Mouse (Mus musculus) regulatory T cell (primary cell): ENCODE results near the gene Ctdsp1.

ENCODE experiments used
- in situ Hi-C: fragments of 300-600 bp; cut with MboI, MseI; formaldehyde crosslinking; loops from one replicate; pipeline ENCODE4 v1.15.1; 2025; ENCODE audit warnings: high pct_unique_total_duplicates

The Ctdsp1 gene

GRCm38 (mm10) chr1:74390924-74391748, at the start of gene Ctdsp1:
Ctdsp1 (plus strand) TSS chr1:74391509.
- in situ Hi-C loops, result loop anchor here (25.0 kb wide), 2 partner anchors 454 to 746 kb away; partner anchors contain the start of genes Cnppd1, Nhej1, Retreg2 and Slc23a3

DNA sequence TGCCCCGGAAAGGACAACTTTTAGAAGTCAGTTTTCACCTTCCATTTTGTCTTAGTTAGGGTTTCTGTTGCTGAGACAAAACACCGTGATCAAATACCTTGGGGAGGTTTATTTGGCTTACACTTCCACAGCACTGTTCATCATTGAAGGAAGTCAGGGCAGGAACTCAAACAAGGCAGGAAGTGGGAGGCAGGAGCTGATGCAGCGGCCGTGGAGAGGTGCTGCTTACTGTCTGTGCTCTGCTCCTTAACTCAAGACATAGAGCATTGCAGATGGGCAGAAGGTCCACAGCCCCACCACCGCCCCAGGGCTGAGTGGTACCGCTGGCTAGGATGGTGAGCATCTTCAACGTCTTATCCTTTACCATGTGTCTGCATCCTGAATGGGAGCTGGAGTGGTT, 49.4 kb upstream of the Ctdsp1 start:
- in situ Hi-C loops, result no loop called here

GRCm38 (mm10) chr1:74342308-74342707, 49.0 kb upstream of the Ctdsp1 start:
- in situ Hi-C loops, result no loop called here

- in situ Hi-C loops, result no loop called here
Measured at GRCm38 (mm10) chr1:74343161-74343560, 48.1 kb upstream of the Ctdsp1 start.

DNA sequence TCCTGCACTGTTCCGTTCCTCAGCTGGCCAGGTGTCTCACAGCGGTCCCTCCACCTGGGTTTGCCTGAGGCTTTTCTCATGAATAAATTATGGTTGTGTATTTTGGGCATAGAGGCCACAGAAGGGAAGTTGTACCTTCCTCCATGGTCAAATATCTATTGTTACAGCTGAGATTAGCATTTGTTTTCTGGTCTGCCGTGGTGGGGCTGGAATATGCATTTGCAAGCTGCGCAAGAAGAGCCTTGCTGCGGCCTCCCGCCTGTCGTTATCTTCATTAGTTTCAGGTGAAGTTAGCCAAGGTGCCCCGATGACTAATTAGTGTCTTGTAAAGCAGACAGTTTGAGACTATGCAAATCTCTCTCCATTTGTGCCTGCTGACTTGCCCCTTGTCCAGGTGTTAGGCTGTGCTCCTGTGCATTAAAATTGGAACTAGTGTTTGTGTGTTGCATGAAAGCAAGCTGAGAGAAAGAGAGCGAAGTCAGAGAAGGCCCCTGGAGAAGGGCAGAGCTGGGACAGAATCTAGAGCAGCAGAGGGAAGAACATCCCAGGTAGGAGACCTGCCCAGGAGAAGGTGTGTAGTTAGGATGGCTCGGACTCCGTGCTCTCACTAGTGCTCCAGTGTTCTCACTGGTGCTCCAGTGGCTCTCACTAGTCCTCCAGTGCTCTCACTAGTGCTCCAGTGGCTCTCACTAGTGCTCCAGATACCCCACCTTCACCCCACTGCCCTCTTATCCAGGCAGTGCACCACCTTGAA, 47.0 kb upstream of the Ctdsp1 start:
- in situ Hi-C loops, result no loop called here

DNA sequence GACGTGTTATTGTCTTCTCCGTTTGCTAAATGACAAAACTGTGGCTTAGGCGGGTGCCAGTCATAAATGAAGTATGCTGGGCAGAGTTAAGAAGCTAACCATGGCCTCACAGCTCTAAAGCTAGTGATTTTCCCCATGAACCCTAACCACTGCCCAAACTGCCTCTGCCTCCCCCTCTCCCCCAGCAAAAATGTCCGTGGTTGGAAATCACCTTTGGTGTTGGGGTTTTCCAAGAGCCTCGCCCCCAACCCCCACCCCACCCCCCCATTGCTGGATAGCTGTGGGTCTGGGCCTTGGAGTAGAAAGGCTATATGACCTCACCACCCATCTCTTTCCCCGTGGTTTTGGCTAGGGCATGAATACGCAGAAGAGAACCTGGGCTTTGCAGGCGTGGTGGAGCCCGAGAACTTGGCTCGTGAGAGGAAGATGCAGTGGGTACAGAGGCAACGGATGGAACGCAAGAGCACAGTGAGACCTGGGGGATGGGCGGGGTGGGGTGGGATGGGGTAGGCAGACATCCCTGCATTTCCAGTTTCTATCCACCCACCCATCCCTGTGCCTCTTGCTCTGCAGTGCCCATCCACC, 40.0 kb upstream of the Ctdsp1 start:
- in situ Hi-C loops, result no loop called here

DNA sequence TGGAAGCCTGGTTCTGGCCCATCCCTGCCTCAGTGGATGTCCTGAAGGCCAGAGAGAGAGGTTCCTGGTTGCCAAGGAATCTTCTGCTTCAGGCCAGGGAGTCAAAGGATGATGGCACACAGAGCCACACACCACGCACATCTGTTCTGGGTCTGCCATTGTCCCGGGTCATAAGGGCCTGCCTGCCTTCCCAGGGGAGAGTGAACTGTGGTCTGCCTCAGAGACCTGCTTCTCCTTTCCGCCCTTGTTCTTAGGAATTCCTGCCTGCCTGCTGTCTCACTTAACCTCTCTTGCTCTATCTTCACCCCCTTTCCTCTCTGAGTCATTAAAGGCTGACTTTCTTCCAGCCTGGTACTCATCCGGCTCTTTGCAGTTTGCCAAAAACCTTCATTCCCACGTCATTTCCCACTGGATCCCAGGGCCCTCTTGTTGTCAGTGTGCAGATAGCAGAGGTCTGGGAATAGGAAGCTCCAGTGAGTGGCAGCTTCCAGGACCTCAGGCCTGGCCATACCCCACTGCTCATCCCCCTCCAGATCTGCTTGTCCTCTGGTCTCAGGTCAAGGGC, 38.7 kb upstream of the Ctdsp1 start:
- in situ Hi-C loops, result no loop called here

DNA sequence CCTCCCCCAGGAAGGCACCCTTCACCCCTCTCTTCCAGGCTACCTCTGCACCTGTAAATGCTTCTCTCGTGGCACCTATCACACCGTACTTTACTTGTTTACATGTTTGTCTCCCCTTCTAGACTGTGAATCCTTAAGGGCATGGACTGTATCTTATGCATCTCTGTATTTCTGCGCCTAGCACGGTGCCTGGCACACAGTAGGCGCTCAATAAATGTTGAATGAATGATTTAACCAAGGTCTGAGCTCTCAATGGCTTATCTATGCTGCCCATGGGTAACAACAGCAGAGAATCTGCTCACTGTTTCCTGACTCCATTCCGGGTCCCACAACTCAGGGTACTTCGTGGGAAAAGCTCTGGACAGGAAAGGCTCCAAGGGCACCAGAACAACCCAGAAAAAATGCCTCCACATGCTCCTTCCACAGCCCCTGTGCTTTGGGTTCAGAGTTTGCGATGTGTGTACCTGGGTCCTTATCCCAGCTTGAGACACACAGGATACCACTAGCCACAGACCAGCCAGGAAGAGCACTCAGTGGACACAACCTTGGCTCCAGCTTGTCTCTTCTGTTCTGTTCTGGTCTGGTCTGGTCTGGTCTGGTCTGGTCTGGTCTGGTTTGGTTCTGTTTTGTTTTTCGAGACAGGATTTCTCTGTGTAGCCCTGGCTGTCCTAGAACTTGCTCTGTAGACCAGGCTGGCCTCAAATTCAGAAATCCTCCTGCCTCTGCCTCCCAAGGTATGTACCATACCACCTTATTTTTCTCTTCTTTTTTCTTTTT, 37.7 kb upstream of the Ctdsp1 start:
- in situ Hi-C loops, result no loop called here

DNA sequence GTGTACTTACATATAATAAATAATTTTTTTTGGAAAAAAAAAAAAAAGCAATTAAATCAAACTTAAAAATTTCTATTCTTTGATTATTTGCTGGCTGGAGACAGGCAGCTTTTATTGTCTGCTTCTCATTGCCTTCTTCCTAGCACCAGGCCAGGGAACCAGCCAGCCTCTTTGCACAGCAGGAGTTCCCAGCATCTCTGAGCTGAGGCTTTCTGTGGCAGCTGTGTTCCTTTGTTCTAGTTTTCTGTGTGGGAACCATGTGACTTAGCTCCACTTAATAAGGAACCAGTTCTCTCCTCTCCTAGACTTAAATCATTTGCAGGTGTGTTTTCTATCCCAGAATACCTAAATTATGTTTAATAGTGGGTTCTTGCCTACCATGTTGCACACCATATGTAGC, 33.8 kb upstream of the Ctdsp1 start:
- in situ Hi-C loops, result no loop called here

- in situ Hi-C loops, result no loop called here
Measured at GRCm38 (mm10) chr1:74359952-74360517, 31.3 kb upstream of the Ctdsp1 start.

- in situ Hi-C loops, result no loop called here
Measured at GRCm38 (mm10) chr1:74361812-74362211, 29.5 kb upstream of the Ctdsp1 start, which contains the start of gene Catip. Catip (plus strand) TSS chr1:74362108.

DNA sequence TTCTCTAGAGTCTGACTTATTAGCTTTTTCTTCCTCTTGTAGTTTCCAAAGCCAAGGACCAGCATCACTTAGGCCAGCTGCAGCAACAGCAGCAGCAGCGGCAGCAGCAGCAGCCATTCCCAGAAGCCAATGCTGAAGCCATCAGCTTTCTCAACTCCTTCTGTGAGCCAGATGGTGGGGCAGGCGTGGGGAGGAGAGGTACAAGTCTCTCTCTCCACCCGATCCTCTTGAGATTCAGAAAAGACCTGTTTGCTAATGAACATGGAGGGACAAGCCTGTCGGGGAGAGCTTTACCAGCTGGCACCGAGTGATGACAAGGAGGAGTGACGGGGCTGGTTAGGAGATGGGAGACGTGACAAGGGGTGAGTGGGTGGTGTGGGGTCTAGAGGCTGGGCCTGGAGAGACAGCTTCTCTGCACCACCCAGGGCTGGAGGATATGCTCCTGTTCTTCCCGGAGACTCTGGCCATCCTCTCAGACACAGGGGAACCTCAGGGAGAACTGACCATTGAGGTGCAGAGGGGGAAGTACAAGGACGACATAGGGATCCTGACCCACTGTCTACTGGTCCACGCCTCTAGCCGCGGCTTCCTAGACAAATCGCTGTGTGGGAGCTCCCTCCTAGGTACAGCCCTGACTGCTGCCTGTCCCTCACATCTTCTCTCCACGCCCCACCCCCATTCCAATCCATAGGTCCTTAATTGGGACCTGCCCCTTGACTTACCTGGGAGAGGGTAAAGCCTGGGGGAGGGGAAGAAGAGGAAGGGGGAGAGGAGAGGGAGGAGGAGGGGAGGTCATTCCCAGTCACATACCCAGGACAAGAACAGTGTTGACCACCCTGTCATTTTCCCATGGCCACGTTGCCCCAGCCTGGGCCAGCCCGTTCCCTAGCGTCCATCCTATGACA, 28.7 kb upstream of the Ctdsp1 start:
- in situ Hi-C loops, result no loop called here

DNA sequence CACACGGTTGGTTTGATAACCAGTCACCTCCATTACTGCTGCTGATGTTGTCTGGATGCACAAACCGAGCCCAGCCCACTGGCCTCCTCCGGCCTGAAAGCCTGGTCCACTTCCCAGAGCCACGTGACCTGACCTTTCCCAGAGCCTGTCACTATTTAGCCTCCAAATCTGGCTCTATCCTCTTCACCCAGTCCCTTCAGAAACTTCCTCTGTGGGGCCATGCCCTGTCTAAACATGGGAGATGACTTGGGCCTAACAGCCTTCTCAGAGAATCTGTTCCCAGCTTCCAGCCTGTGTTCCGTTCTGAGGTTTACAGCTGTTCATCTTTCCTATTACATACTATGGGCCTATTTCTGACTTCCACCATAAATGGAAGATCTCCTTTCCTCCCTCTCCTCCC, 27.9 kb upstream of the Ctdsp1 start:
- in situ Hi-C loops, result no loop called here

DNA sequence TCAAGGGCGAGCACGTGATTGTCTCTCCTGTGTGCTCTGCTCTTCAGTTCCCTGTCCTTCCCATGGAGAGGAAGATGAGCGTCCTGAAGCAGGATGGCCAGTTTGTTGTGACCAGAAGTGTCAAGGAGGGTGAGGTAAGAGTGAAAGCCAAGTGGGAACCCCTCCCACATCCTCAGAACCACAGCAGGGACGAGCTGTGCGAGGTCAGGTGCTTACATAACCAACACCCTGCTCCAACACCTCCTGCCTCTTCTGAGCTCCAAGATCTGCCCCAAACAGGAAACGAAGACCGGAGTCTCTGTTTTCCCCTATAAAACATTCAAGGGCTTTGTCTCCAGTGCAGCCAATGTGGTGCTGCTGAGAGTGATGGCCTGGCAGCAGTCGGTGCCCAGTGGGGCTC, 27.0 kb upstream of the Ctdsp1 start:
- in situ Hi-C loops, result no loop called here

DNA sequence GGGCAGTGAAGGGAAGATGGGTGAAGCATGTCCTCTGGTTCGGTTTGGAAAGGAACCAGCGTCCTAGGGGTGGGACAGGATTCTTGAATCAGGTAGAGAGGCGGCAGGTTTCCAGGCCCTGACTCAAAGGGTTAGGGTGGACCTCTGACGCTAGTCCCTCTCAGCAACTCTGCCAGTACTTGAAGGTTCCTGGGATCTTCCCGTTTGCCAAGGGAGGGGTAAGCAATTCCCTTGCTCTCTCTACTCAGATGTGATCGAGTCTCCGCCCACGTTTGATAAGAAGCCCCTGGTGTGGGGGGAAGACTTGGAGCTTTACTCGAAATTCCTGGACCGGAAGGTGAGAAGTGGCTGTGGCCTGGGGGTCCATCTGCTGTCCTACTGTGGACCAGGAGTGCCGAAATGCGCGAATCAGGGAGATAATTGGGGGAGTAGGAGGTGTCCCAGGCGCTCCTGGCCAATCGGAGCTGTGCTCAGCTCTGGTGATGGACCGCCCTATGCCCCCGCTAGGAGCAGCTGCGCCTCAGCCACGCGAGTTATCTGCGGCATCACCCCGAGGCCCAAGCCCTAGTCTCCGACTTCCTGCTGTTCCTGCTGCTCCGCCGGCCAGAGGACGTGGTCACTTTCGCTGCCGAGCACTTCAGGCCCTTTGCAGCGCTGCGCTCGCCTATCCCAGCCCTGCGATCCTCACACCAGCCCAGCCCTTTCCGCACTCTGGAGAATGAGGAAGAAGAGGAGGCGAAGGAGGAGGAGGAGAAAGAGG, 23.2 kb upstream of the Ctdsp1 start:
- in situ Hi-C loops, result no loop called here

- in situ Hi-C loops, result no loop called here
Measured at GRCm38 (mm10) chr1:74370040-74370439, 21.3 kb upstream of the Ctdsp1 start.

DNA sequence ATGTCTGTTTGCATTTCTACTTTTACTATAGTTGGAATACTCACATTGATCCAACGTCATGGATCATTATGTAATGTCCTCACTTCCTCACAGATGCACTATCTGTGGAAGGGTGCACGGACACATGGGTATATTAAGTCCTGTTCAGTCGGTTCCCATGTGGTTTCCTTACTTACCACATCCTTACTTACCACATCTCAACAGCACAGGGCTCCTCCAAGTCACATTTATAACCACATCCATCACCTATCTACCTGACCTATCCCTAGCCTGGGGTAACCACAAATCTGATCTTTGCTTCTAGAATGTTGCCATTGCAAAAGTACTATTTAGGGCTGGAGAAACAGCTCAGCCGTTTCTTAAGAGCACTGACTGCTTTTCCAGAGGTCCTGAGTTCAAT, 17.9 kb upstream of the Ctdsp1 start:
- in situ Hi-C loops, result no loop called here

GRCm38 (mm10) chr1:74374980-74375379, 16.3 kb upstream of the Ctdsp1 start, which contains the start of gene Slc11a1:
Slc11a1 (plus strand) TSS chr1:74375195.
- in situ Hi-C loops, result loop anchor here (25.0 kb wide), 2 partner anchors 438 to 762 kb away; partner anchors contain the start of genes Cnppd1, Nhej1, Retreg2 and Slc23a3

DNA sequence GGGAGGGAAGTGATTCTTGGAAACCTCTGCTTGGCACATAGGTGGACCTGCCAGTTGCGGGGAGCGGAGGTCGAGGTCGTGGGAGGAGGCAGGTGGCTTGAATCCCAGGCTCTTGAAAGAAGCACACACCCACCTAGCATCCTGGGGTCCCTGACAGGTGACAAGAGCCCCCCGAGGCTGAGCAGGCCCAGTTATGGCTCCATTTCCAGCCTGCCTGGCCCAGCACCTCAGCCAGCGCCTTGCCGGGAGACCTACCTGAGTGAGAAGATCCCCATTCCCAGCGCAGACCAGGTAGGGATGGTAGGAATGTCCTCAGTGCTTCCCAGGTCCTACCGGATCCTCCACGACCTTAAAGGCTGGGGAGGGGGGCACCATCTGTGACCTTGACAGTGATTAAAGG, 15.7 kb upstream of the Ctdsp1 start:
- in situ Hi-C loops, result loop anchor here (25.0 kb wide), 2 partner anchors 438 to 762 kb away; partner anchors contain the start of genes Cnppd1, Nhej1, Retreg2 and Slc23a3
